Mouse (Mus musculus): ENCODE measurements around the gene Dpy19l3. TPM values are rescaled to one million over a fixed set of nuclear protein-coding genes. Genes with fewer than 3 reads are reported as not detected.
A peak's percentile ranks its signal among the peaks of the same experiment; 100 is the strongest.

Dpy19l3 gene
- total RNA-seq (2015) (24.5 and 25.6 TPM in 2 replicates), total RNA-seq (2017) (15.2 and 26.8 TPM in 2 replicates)

- ATAC-seq (replicated peaks; ENCODE audit: poor library complexity): peak; percentile 79
Measured at GRCm38 (mm10) chr7:35754033-35754885, at the start of gene Dpy19l3. Gene Dpy19l3, minus strand, starts transcription at chr7:35754454.

GRCm38 (mm10) chr7:35802906-35803595 is 48.8 kb upstream of the Dpy19l3 start, which contains the start of gene Zfp507:
Gene Zfp507, minus strand, starts transcription at chr7:35803003.
- ATAC-seq (replicated peaks; ENCODE audit: poor library complexity): peak; percentile 93

GRCm38 (mm10) chr7:35802201-35802905 is 48.1 kb upstream of the Dpy19l3 start:
- ATAC-seq (replicated peaks; ENCODE audit: poor library complexity): peak; percentile 70

GRCm38 (mm10) chr7:35796123-35796522 is 41.9 kb upstream of the Dpy19l3 start:
- ATAC-seq (replicated peaks; ENCODE audit: poor library complexity): peak; percentile 83

GRCm38 (mm10) chr7:35794145-35794664 is 40.0 kb upstream of the Dpy19l3 start:
- no peak for ATAC-seq (replicated peaks; ENCODE audit: poor library complexity)

- ATAC-seq (replicated peaks; ENCODE audit: poor library complexity): peak; percentile 61
Measured at GRCm38 (mm10) chr7:35792150-35792848, 38.0 kb upstream of the Dpy19l3 start.

- ATAC-seq (replicated peaks; ENCODE audit: poor library complexity): no peak
Measured at GRCm38 (mm10) chr7:35790926-35791325, 36.7 kb upstream of the Dpy19l3 start.

GRCm38 (mm10) chr7:35790201-35790600 is 35.9 kb upstream of the Dpy19l3 start:
- peak; percentile 35; the same call in 1 of the 2 replicates for ATAC-seq (replicated peaks; ENCODE audit: poor library complexity)

GRCm38 (mm10) chr7:35785579-35785978 is 31.3 kb upstream of the Dpy19l3 start:
- ATAC-seq (replicated peaks; ENCODE audit: poor library complexity): no peak

- ATAC-seq (replicated peaks; ENCODE audit: poor library complexity): no peak
Measured at GRCm38 (mm10) chr7:35782252-35782651, 28.0 kb upstream of the Dpy19l3 start.

GRCm38 (mm10) chr7:35774127-35774526 is 19.9 kb upstream of the Dpy19l3 start:
- no peak for ATAC-seq (replicated peaks; ENCODE audit: poor library complexity)

- ATAC-seq (replicated peaks; ENCODE audit: poor library complexity): no peak
Measured at GRCm38 (mm10) chr7:35772347-35772746, 18.1 kb upstream of the Dpy19l3 start.

- no peak for ATAC-seq (replicated peaks; ENCODE audit: poor library complexity)
Measured at GRCm38 (mm10) chr7:35771106-35771505, 16.9 kb upstream of the Dpy19l3 start.

GRCm38 (mm10) chr7:35770122-35770521 is 15.9 kb upstream of the Dpy19l3 start:
- ATAC-seq (replicated peaks; ENCODE audit: poor library complexity): no peak

- ATAC-seq (replicated peaks; ENCODE audit: poor library complexity): no peak
Measured at GRCm38 (mm10) chr7:35764461-35764860, 10.2 kb upstream of the Dpy19l3 start.

- no peak for ATAC-seq (replicated peaks; ENCODE audit: poor library complexity)
Measured at GRCm38 (mm10) chr7:35761801-35762200, 7.5 kb upstream of the Dpy19l3 start.

- ATAC-seq (replicated peaks; ENCODE audit: poor library complexity): peak; percentile 55
Measured at GRCm38 (mm10) chr7:35759602-35760001, 5.3 kb upstream of the Dpy19l3 start.

- peak; percentile 54 for ATAC-seq (replicated peaks; ENCODE audit: poor library complexity)
Measured at GRCm38 (mm10) chr7:35756510-35757440, 2.5 kb upstream of the Dpy19l3 start.

GRCm38 (mm10) chr7:35754886-35755168 is 573 bp upstream of the Dpy19l3 start:
- ATAC-seq (replicated peaks; ENCODE audit: poor library complexity): no peak

Measured in megakaryocyte progenitor cell, adult 5-6 weeks (primary cell).